Mouse (Mus musculus) CH12.LX (cell line): ENCODE measurements around the gene S100b.

ENCODE experiments used
- MYC ChIP-seq: IDR thresholded peaks from 2 replicates; pipeline ENCODE4 v1.6.1; 2011; ENCODE audit warnings: low read depth, mild to moderate bottlenecking, improper control_type of control experiment, low read length
- ZNF384 ChIP-seq: IDR thresholded peaks from 2 replicates; pipeline ENCODE4 v1.6.1; 2012; ENCODE audit warnings: low read depth, low read length, improper control_type of control experiment, inconsistent platforms

DNA sequence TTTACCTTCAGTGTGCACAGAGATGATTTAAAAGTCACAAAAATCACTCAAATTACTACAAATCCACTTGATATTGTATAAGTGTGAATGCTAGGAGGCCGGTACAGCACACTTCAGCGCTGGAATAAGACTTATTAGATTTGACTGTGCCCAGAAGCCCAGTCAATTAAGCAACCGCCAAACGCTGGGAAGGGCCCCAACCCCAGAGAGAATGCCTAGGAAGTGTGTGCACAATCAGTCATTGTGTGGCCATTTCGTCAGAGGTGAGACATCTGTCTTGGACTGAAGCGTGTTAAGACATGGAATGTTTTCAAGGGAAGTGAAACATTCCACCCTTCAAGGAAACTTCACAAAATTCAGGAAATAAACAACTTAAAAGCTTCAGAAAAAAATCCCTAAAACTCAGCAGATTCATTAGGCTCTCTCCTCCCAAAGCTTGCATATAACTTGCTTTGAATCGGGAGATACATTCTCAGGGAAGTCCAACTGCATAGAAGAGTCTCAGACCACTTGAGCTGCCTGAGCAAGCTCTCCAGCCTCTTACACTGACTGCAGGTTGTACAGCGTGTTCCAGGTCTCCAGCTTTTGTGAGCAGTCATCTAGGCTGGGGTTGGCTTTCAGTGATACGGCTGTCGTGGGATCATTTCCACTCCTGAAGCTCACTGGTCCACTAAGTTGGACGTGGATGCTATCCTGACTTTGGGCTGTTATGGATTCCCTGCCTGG is 34.8 kb downstream of the S100b start:
- no peak for TF ChIP-seq MYC
- no peak for TF ChIP-seq ZNF384
